Mouse (Mus musculus) spleen, embryonic (tissue): ENCODE measurements around the gene Ick.

ENCODE experiments used
- CTCF ChIA-PET: fragments of 350-600 bp; sonication (Branson Sonifier 250); formaldehyde crosslinking; loops from one replicate; lab custom pipeline; 2022; lab: Charles Lee

Gene Ick

DNA sequence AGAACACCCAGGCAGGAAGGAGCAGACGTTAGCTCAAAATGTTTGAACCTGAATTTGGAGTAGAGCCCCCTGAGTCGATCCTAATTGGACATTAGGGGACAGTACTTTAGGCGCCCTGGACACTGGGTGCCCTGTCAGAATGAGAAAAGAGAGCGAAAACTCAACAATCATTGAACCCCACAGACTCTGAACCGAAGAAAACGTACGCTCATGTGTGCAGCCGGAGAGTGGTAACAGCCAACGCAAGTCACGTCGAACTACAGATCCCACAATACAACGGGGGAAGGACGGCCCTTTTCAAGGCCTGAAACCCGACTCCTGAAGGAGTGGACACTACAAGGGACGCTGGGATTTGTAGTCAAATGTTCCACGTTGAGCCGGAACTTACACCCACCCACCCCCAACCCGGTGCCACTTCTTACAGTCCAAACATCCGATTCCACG lies at the start of gene Ick, which contains the start of gene Fbxo9:
Ick (plus strand) TSS at position 397 of the 444 bp plus-strand sequence.
Fbxo9 (minus strand) TSS at position 270 of the 444 bp plus-strand sequence.
- CTCF ChIA-PET = interaction anchor here (0.8 kb wide), 1 partner anchor 193 kb away, joined by 4 read pairs; no protein-coding TSS in a partner anchor

DNA sequence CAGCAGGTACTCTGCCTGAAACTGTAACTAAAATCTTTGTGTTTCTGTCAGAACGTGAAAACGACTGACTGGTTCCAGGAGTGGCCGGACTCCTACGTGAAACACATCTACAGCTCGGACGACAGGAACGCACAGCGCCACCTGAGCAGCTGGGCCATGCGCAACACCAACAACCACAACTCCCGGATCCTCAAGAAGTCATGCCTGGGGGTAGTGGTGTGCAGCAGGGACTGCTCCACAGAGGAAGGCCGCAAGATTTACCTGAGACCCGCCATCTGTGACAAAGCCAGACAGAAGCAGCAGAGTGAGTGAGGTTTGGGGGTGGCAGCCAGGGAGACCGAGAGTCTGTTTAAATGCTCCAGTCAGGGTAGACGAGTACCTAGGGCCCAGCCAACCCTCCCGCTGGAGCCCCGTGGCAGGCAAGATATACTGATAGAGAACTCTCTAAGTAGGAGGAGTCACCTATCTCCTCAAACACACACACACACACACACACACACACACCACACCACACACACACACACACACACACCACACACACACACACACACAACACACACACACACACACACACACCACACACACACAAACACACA lies 49.4 kb upstream of the Ick start:
- CTCF ChIA-PET = no interaction called here

DNA sequence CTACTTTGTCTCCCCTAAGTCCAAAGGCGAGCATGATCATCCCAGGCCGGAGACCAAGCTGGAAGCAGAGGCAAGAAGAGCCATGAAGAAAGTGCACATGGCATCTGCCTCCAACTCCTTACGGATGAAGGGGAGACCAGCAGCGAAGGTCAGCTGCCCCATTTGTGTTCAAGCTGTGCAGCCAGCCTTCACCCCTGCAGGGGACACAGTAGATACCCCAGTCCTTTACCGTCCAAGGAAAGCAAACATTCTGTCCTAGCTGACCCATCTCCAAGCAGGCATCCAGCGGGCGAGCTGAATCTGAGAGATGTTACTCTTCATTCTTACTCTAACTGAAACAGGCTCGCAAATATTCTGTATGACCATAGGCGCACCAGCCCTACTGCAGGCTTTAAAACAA lies 46.6 kb upstream of the Ick start:
- CTCF ChIA-PET = no interaction called here

DNA sequence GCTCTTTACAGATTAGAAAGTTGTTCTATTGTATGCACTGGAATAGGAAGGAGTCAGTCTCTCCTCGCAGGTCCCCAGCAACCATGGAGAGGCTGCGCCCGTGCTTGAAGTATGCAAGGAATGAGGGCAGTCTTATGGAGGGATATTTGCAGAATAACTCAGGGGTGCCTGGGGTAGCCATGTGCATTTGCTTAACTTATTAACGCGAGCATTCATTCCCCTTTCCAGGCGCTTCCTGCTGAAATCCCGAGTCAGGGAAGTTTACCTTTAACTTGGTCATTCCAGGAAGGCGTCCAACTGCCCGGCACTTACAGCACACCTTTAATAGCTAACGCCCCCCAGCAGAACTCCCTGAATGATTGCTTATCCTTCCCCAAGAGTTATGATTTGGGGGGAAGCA lies 44.9 kb upstream of the Ick start:
- CTCF ChIA-PET = no interaction called here

DNA sequence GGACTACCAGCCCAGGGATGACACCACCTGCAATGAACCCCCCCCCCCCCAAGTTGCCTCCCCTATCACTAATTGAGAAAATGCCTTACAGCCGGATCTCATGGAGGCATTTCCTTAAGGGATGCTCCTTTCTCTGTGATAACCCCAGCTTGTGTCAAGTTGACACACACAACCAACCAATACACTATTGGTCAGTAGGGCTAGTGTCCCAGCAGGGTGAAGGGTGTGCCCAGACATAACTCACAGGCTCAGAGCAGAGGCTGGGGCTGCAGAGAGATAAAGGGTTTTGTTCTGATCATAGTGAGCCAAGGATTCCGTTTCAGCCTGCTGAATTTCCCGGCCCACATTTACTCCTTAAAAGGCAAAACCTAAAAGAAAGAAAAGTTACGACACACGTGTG lies 38.5 kb upstream of the Ick start:
- CTCF ChIA-PET = no interaction called here

DNA sequence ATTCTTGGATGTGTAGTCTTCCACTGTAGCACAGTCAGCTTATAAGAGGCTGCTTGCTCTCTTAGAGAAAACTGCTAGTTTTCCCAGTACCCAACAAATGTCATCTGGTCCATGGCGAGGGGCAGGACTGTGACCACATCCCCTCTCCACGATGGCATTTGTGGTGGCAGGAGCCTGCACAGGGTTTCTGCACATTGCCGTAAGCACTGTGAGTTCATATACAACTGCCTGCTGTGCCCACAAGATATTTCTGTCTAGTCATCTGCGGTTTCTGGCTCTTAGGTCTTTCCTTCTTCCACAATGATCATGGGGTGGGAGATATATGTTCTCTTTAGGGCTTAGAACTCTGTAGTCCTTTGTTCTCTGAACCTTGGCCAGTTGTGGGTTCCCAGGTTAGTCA lies 37.4 kb upstream of the Ick start:
- CTCF ChIA-PET = no interaction called here

DNA sequence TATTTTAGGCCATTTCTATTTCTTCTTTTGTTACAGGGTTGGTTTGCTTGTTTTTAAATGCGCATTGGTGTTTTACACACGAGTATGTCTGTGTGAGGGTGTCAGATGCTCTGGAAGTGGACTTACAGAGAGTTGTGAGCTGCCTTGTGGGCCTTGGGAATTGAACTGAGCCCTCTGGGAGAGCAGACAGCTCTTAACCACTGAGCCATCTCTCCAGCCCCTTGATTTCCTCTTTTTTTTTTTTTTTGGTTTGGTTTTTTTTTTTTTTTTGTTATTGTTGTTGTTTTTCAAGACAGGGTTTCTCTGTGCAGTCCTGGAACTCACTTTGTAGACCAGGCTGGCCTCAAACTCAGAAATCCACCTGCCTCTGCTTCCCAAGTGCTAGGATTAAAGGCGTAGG lies 35.7 kb upstream of the Ick start:
- CTCF ChIA-PET = interaction anchor here (0.7 kb wide), 2 partner anchors 163 to 455 kb away, joined by 3 to 5 read pairs; no protein-coding TSS in a partner anchor

DNA sequence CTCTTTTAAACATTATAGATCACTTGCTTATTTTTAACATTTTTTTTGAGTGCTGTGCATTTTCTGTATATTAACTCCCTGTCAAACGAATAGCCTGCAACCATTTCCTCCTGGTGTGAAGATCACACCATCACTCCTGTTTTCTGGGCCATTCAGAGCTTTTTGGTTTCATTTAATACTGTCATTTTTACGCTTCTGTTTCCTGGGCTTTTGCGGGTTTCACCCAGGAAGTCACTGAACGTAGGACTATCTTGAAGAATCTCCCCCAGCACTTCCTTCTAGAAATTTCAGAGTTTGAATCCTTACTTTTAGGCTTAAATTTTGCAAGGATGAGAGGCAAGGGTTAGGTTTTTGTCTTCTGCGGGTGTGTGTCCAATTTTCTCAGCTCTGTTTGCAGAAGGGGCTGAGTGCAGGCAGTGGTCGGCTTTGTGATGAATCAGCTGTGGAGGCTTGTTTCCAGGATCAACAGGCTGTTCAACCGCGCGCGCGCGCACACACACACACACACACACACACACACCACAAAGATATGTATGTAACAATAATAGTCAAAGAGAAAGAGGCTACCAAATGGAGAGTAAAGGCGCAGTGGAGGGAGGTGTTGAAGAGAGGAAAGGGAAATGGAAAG lies 35.2 kb upstream of the Ick start:
- CTCF ChIA-PET = interaction anchor here (0.5 to 0.7 kb wide), 2 partner anchors 400 to 455 kb away, joined by 3 read pairs; no protein-coding TSS in a partner anchor

DNA sequence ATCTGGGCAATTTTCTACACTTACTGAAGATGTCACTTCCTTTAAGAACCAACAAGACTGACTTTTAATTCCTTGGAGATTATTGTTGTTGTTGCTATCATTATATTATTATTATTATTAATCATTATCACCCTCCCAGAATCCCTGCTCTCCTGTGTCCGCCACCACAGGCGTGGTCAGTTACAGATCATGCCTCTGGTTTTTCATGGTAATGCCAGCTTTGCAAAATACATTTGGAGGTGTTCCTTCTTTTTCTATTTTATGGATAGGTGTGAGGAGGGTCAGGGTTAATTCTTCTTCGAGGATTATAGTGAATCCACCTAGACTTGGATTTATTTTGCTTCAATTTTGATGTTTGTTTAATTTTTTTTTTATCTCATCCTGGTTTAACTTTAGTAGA lies 33.7 kb upstream of the Ick start:
- CTCF ChIA-PET = no interaction called here

DNA sequence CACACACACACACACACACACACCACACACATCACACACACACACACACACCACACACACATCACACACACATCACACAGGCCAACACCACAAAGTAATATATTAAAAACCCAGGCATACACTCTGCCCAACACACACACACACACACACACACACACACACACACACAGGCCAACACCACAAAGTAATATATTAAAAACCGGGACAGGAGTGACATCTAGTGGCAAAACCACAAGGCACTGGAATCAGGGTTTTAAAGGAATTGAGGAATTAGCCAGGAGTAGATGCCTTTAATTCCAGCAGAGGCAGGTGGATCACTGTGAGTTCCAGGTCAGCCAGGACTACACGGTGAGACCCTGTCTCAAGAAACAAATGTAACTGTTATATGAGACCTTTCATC lies 30.8 kb upstream of the Ick start:
- CTCF ChIA-PET = no interaction called here

DNA sequence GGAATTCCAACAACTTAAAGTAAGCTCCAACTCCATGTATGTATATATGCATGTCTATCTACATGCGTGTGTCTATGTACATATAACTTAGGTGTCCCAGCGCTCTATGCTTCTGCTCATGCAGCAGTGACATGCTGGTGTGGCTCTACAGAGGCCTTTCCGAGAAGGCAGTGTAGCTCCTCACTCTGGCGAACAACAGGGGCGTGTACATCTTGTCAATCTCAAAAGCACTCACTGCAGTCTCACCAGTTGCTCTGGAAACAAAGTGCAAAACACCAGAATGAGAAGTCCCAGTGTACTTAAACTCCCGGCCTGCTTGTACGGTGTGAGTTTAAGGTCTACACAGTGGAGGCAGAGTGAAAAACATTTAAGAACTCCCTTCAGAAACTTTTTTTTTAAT lies 27.2 kb upstream of the Ick start:
- CTCF ChIA-PET = interaction anchor here (0.8 kb wide), 1 partner anchor 47 kb away, joined by 6 read pairs; no protein-coding TSS in a partner anchor

DNA sequence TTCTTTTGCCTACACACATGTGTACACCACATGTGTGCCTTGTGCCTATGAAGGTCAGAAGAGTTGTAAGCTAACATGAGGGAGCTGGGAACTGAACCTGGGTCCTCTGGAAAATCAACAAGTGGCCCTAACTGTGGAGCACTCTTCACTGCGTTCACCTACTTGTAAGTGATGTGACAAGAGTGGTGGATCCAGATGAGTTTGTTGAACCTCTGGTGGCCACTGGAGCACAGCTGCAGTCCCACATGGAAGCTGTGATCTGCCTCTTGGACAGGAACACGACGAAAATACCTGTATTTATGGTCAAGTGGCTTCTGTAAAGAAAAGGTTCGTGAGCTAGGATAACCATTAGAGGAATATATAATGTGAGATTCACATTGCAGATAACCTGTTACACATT lies 24.7 kb upstream of the Ick start:
- CTCF ChIA-PET = interaction anchor here (0.7 kb wide), 1 partner anchor 429 kb away, joined by 3 read pairs; no protein-coding TSS in a partner anchor

DNA sequence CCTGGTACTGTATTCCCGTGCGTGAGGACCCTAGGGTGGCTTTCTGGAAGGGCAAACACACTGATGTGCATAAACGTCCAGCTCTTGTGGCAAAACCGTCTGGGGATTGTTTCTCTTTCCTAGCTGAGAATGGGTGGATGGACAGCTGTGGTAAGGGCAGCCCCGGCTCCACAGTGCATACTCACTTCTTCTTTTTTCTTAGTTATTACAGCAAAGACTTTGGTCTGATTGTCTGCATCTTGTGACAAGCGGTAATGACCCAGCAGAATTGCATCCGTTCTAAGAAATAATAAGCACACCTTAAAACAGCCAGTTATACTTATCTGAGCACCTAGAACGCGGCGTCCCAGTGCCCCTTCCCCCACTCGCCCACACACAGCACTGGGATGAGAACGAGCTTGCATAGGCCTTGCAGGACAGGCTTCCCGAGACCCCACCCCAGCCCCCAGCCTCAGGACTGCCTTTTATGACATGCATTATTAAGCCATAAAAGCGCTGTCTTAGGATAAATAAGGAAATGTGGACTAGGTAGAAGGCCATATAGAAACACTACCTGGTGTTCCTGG lies 23.2 kb upstream of the Ick start:
- CTCF ChIA-PET = interaction anchor here (0.5 kb wide), 1 partner anchor 46 kb away, joined by 7 read pairs; no protein-coding TSS in a partner anchor

DNA sequence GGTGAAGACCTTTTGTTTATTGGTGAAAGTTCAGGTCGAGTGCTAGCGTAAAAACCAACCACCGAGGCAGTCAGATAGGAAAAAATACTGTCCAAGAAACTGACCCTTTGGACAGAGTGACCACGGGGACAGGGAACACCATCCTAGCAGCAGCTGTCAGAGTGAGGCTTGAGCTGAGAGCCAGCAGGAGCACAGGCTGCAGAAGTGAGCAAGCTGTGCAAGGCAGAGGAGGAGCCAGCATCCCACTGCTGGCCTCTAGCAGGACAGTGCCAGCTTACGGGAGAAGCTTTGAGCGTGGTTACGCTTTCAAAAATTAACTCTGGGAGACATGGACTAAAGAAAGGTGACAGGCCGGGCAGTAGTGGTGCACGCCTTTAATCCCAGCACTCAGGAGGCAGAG lies 21.2 kb upstream of the Ick start:
- CTCF ChIA-PET = no interaction called here

DNA sequence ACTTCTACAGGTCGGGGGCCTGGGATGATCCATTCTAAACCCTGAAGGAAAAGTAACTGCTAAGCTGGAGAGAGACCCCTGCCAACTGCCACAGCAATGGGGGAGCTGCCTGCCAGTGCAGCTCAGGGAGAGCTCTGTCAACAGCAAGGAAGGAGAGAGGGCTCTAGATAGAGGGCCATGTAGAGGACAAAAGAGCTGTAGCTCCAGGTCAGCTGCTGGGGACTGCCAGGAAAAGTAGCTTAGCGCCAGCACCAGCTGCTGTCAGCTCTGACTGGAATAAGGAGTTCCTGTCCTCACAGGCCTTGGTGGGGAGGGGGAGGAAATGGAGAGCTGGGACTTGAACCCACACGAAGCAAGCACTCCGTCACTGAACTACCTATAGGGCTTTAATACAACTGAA lies 20.5 kb upstream of the Ick start:
- CTCF ChIA-PET = no interaction called here

DNA sequence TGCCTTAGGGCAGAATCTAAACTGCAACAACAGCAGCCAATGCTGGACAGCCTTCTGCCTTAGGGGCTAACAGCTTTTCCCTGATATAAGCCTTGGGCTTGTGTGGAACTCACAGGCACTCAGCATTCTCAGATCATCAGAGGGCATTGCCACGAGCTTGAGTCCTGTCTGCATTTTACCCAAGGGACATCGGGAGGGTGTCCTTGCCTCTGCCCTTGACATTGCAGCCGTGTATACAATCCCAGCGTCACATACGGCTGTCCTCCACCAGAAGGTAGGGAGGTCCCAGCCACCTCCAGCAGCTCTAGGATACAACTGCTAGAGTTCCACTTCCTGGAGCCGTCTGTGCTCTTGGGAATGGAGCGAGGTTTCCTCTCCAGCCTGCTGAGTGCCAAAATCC lies 20.0 kb upstream of the Ick start:
- CTCF ChIA-PET = no interaction called here

DNA sequence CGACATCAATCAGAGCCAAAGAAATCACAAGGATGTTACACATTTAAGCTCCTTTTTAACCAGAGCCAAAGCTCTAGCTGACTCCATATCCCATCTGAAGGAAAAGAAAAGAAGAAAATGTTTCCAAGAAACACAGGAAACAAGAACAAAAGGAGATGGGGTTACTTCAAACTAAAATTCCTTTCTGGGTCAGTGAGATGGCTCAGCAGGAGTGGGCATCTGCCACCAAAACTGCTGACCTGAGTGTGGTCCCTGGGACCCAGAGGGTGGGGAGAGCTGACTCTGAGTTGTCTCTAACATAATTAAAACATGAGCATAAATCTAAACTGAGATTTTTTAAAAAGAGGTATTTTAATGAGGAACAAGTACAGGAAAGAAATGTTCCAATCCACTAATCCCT lies 19.1 kb upstream of the Ick start:
- CTCF ChIA-PET = no interaction called here

DNA sequence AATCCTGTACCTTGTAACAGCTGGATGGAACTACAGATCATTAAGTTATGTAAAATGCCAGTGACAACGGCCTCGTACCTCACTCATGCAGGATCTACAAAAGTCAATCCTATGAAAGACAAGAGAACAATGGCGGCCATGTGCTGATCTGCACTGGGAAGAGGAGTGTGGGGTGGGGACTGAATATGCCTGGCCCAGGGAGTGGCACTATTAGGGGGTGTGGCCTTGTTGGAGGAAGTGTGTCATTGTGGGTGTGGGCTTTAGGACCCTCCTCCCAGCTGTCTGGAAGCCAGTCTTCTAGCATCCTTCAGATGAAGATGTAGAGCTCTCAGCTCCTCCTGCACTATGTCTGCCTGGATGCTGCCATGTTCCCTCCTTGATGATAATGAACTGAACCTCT lies 18.4 kb upstream of the Ick start:
- CTCF ChIA-PET = no interaction called here

DNA sequence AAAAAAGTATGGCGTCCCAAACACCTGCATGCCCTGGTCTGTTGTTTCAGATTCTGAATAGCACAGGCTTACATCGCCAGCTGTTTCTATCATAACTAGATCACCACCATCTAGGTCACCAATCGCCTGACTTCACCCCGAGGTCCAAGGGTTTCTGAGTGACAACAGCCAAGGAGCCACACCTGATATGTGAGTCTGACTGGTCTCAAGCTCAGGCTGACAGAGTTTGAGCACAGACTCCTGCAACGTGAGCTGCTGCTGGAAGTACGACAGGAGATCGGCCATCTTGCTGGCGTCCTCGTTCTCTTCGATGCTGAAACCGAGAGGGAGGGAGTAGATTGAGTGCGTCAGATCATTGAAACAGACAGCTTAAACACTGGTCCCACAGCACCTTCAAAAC lies 13.3 kb upstream of the Ick start:
- CTCF ChIA-PET = interaction anchor here (0.7 kb wide), 1 partner anchor 45 kb away, joined by 9 read pairs; no protein-coding TSS in a partner anchor

DNA sequence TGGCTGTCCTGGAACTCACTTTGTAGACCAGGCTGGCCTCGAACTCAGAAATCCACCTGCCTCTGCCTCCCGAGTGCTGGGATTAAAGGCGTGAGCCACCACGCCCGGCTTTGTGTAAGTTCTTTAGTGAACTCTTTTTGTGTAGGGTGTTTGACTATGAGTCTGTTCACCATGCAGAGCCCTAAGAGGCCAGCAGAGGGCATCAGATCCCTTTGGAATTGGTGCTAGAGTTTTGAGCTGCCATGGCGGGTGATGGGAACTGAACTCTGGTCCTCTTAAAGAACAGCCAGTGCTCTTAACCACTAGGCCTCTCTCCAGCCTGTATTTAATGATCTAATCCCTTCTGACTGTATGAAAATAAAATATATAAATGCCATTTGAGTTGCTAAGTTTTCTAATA lies 12.6 kb upstream of the Ick start:
- CTCF ChIA-PET = interaction anchor here (0.7 kb wide), 1 partner anchor 44 kb away, joined by 9 read pairs; no protein-coding TSS in a partner anchor

DNA sequence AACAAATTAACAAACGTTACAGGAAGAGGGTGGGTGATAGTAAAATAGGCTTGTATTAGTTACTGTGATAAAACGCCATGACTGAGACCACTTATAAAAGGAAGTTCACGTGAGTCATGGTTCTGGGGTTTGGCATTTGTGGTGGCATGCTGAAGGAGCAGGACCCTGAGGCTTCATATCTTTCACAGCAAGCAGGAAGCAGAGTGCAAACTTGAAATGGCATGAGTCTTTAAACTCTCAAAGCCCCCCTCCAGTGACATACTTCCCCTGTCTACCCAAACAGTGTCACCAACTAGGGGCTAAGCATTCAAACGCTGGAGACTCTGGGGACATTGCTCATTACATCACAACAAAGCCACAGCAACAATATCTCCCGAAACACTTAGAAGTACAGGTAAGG lies 8.0 kb upstream of the Ick start:
- CTCF ChIA-PET = no interaction called here

DNA sequence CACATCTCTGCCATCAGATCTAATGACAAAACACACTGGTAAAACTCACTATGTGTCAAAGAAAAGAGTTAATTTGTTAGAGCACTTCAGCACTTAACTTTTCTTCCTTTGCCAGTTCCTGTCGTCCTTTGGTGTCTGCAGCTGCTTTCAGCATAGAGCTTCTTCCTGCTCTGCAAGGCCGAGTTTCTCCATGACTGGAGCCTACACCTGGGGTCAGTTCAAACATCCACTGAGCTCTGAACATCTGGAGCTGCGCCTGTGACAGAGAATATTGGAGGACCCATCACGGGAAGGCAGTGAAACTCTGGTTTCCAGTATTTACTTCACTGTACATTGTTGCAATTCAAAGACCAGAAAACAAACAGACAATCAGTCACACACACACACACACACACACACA lies 7.6 kb upstream of the Ick start:
- CTCF ChIA-PET = no interaction called here
